Mouse (Mus musculus) forebrain, embryonic 12.5 days (tissue): ENCODE data around the gene Thrb. TPM values are rescaled to one million over a fixed set of nuclear protein-coding genes. Genes with fewer than 3 reads are reported as not detected.

ENCODE experiments used
- ATAC-seq: fragments of 200-750 bp; cut with Nextera tagmentation; 2 replicates; pipeline ENCODE4 v1.8.0; 2017; ENCODE audit warnings: moderate TSS enrichment; ENCODE audit not compliant: low FRiP score
- H3K27ac ChIP-seq: fragments of 300-500 bp; sonication (generic); 2 replicates; pipeline ENCODE4 v1.5.1; 2016; ENCODE audit warnings: mild to moderate bottlenecking
- H3K27me3 ChIP-seq: fragments of 300-500 bp; sonication (generic); 2 replicates; pipeline ENCODE4 v1.6.1; 2016; ENCODE audit warnings: mild to moderate bottlenecking
- H3K36me3 ChIP-seq: fragments of 300-500 bp; sonication (generic); replicated peaks from 2 replicates; pipeline ENCODE4 v1.6.1; 2016; ENCODE audit warnings: mild to moderate bottlenecking
- H3K4me1 ChIP-seq: fragments of 300-500 bp; sonication (generic); 2 replicates; pipeline ENCODE4 v1.6.1; 2016
- H3K4me2 ChIP-seq: fragments of 300-500 bp; sonication (generic); 2 replicates; pipeline ENCODE4 v1.6.1; 2016; ENCODE audit warnings: mild to moderate bottlenecking, moderate library complexity
- H3K4me3 ChIP-seq: fragments of 300-500 bp; sonication (generic); replicated peaks from 2 replicates; pipeline ENCODE4 v1.5.1; 2016; ENCODE audit warnings: mild to moderate bottlenecking
- H3K9ac ChIP-seq: fragments of 300-500 bp; sonication (generic); 2 replicates; pipeline ENCODE4 v1.6.1; 2016; ENCODE audit warnings: mild to moderate bottlenecking
- H3K9me3 ChIP-seq: fragments of 300-500 bp; sonication (generic); 2 replicates; pipeline ENCODE4 v1.6.1; 2016
- WGBS: fragments of 180-500 bp; shearing (Covaris S2); methylation state at CpG from one replicate; pipeline ENCODE4 v1.1.7; 2016; 5-methylcytosine and 5-hydroxymethylcytosine counted together
- polyA plus RNA-seq: library from polyadenylated mRNA; unstranded; fragments of >200 nt; fragmentation: Nextera tagmentation; extraction: Ambion mirVana; gene quantifications from 2 replicates; pipeline ENCODE4 v1.2.1, GENCODE M21; 2016

Gene Thrb
- polyA plus RNA-seq, 1 experiment from 2014 or later: 1.3 TPM

DNA sequence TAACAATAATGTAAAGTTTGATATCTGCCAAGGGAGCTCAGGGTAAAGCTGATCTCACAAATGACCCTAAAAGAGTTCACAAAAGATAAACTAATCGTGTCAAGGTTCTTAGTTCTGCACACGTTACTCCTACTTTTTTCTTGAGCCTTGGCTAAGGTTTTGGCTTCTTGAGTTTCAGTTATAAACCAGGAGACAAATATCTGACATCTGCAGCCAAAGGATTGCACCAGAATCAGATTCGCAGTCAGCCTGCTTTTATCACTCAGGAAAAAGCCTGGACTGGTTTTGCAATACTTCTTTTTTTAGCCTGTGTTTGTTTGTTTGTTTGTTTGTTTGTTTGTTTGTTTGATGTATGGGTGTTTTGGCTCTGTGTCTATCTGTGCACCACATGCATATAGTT, 64.5 kb downstream of the Thrb start:
- H3K4me1 ChIP-seq: no peaks in the 10 kb centered on the region; the same call in 1 of the 2 replicates
- H3K9me3 ChIP-seq: no peaks in the 10 kb centered on the region
- no peak overlapping the region for H3K27ac ChIP-seq
- H3K36me3 ChIP-seq: no peaks in the 10 kb centered on the region
- H3K4me2 ChIP-seq: no peak overlapping the region
- H3K9ac ChIP-seq: no peak overlapping the region
- ATAC-seq: no peak
- H3K4me3 ChIP-seq: no peak overlapping the region
- 81% methylated on average over 3 of the region's 3 CpGs for WGBS
- H3K27me3 ChIP-seq: no peaks in the 10 kb centered on the region

DNA sequence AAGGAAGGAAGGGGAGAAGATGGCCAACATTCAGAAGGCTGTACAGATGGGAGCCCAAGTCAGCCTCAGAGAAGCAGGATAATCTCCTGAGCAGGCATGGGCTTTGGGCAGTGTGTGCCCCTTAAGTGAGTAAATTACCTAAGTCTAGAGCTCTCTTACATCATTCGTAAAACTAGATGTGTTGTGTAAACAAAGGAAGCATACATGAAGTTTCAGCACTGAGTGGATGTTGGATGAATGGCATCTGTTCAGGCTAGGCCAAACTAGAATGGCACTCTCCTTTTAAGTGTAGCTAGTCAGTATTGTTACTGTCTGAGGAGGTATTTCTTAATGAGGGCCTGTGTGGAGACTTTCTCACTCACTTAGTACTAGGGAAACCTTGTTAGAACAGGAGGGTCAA, 66.8 kb downstream of the Thrb start:
- Histone ChIP-seq H3K9me3 (no peaks in the 10 kb centered on the region), H3K4me3 (no peak overlapping the region), H3K9ac (no peak overlapping the region), H3K4me1 (peaks cover 7% of the 10 kb centered on the region), H3K27ac (no peak overlapping the region), H3K4me2 (no peak overlapping the region), H3K27me3 (no peaks in the 10 kb centered on the region), H3K36me3 (no peaks in the 10 kb centered on the region)
- WGBS: 67% methylated on average over 1 of the region's 1 CpGs
- no peak for ATAC-seq

DNA sequence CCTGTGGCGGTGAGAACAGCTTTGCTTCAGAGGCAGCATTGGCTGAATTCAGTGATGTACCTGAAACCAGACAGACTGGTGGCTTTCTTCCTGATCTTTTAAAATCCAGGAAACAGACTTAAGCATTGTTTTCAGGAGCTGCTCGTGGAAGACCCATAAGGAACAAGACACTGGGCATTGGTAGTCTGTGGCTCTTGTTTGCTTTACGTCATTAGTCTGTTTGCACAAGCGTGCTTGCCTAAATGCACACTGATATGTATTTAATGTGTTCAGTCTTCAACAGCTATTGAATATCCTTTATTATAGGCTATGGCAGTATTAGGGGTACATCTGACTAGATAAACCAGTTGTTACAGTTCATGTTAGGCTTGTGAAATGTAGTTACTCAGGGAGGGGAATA, 67.8 kb downstream of the Thrb start:
- Histone ChIP-seq H3K4me2 (no peak overlapping the region), H3K9ac (no peak overlapping the region), H3K4me3 (no peak overlapping the region), H3K4me1 (peaks cover 7% of the 10 kb centered on the region), H3K36me3 (no peaks in the 10 kb centered on the region), H3K9me3 (no peaks in the 10 kb centered on the region), H3K27ac (no peak overlapping the region), H3K27me3 (no peaks in the 10 kb centered on the region)
- WGBS: 88% methylated on average over 4 of the region's 4 CpGs
- no peak for ATAC-seq

DNA sequence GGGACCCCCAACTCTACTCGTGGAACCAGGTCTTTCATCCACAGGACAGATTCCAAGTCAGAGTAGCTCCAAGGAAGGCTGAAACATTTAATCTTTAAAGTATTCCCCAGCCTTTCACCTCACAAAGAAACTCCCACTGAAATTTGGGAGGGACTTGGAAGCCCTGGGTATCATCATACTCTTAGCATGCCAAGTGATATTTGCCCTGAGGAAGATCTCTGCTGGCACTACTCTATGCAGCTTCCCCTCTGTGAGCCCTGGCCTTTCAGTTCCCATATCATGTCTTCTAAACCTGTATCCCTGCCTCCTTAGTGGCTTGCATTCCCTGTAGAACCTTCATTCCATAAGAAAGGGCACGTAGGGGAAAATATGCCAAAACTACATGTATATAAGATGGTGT, 68.8 kb downstream of the Thrb start:
- H3K4me2 ChIP-seq: no peak overlapping the region
- H3K27ac ChIP-seq: no peak overlapping the region
- H3K4me3 ChIP-seq: no peak overlapping the region
- WGBS: 84% methylated on average over 2 of the region's 2 CpGs
- no peak for ATAC-seq
- no peak overlapping the region for H3K9ac ChIP-seq
- H3K9me3 ChIP-seq: no peaks in the 10 kb centered on the region
- no peaks in the 10 kb centered on the region for H3K27me3 ChIP-seq
- no peaks in the 10 kb centered on the region for H3K36me3 ChIP-seq
- H3K4me1 ChIP-seq: peaks cover 10% of the 10 kb centered on the region

DNA sequence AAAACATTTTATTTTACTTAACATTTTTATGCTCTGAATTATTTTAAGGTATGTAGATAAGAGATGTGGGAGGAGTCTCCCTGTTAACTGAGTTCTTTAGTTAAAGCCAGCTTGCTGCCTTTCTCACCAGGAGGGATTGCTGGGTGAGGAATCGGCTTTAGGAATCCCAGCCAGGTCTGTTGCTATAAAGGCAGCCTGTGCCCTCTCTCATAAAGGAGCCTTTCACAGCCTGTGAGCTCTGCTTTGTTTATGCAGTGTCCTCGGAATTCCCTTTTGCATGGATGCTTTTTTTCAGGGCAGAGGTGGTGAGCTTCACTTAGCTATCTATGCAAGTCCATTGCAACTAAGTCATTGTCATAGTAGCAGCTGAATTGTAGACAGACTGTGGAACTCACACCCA, 71.0 kb downstream of the Thrb start:
- Histone ChIP-seq H3K4me3 (no peak overlapping the region), H3K27ac (no peak overlapping the region), H3K36me3 (no peaks in the 10 kb centered on the region), H3K4me1 (peaks cover 15% of the 10 kb centered on the region), H3K27me3 (no peaks in the 10 kb centered on the region), H3K9me3 (no peaks in the 10 kb centered on the region), H3K9ac (no peak overlapping the region), H3K4me2 (no peak overlapping the region)
- no peak; the same call in 1 of the 2 replicates for ATAC-seq
- WGBS: 3% methylated on average over 2 of the region's 2 CpGs

DNA sequence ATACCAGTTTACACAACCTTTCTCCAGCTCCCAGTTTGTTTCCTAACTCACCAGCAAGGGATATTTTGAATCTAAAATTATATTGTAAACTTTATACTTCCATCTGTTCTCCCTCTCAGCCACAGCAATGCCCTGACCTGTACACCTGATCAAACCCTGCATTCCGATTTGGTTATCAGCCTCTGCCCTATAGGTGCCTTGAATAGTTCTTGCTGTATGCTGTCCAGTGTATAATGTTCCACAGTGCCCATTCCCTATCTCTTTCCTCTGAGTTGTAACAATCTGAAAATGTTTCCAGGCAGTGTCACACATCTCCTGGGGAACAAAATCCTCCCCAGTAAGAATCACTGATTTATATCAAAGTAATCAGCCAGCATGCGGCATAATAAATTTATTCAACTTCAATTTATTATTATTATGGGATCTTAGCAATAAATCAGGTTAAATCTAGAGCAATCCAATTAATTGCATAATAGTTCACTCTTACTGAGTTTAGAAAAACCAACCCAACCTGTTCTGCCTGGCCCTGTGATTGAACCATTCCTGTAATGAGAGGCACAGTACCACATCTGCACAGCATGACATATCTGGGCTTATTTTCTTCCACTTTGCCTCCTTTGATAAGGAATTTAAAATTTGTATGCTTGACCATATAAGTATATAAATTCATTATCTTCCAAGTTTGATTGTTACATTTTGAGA, 73.2 kb downstream of the Thrb start:
- 86% methylated on average over 2 of the region's 2 CpGs for WGBS
- H3K4me1 ChIP-seq: peaks cover 15% of the 10 kb centered on the region
- H3K27ac ChIP-seq: no peak overlapping the region
- no peak overlapping the region for H3K4me3 ChIP-seq
- no peaks in the 10 kb centered on the region for H3K36me3 ChIP-seq
- no peak for ATAC-seq
- no peak overlapping the region for H3K9ac ChIP-seq
- H3K27me3 ChIP-seq: no peaks in the 10 kb centered on the region
- no peaks in the 10 kb centered on the region for H3K9me3 ChIP-seq
- no peak overlapping the region for H3K4me2 ChIP-seq

DNA sequence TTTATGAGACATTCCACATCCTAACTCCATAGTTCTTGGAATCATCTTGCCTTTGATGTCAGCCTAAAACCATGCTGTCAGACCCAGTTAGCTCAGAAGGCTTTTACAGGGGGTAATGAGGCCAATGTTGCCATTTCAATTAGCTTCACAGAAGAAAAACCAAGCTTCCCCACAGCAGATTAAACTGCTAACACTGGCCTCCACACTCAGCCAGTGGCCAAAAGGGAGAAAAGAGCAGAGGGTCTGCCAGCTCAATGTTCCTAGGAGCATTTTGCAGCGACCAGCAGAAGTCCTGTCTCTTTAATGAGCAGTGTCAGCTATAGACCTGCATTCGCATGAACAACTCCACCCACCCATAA, 73.7 kb downstream of the Thrb start:
- Histone ChIP-seq H3K4me3 (no peak overlapping the region), H3K9me3 (no peaks in the 10 kb centered on the region), H3K4me1 (peaks cover 15% of the 10 kb centered on the region), H3K4me2 (no peak overlapping the region), H3K27ac (no peak overlapping the region), H3K36me3 (no peaks in the 10 kb centered on the region), H3K27me3 (no peaks in the 10 kb centered on the region), H3K9ac (no peak overlapping the region)
- WGBS: 32% methylated on average over 2 of the region's 2 CpGs
- ATAC-seq: no peak

DNA sequence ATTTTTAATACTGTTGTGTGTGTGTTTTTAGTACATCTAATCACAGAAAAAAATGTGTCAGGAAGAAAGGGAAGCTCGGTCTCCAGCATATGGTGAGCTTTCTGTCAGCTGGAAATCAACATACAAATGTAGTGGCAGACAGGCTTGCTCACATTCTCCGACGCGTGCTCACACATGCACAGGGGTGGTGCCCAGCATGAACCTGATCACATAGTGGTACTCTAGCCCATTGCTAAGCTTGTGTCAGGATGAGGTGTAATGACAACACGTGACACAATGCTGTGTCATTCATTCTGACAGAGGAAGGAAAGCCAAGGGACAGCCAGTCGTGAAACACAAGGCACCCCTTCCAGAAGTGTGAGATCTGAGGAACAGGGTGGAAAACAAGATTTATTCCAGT, 75.4 kb downstream of the Thrb start:
- ATAC-seq: no peak
- 86% methylated on average over 6 of the region's 6 CpGs for WGBS

DNA sequence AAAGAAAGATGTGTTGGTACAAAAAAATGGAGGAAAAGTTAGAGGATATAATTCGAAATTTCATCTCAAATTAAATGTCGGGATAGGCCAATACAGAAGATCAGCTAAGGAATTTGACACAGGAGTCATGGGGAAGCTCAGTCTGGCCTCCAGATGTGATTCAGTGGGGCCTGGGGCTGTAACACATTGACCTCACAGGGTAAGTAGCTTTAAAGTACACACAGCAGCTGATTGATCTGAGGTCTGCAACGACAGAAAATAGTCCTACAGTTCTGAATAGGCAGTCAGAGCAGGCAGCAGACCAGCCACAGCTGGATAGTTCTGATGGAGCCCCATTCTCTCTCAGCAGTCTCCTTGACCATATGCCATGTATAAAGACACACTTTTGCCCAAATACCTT, 80.8 kb downstream of the Thrb start:
- H3K9ac ChIP-seq: no peak overlapping the region
- H3K27ac ChIP-seq: no peak overlapping the region
- no peaks in the 10 kb centered on the region for H3K9me3 ChIP-seq
- no peaks in the 10 kb centered on the region for H3K36me3 ChIP-seq
- ATAC-seq: no peak
- no peaks in the 10 kb centered on the region for H3K4me1 ChIP-seq
- H3K27me3 ChIP-seq: no peaks in the 10 kb centered on the region
- WGBS: 46% methylated on average over 3 of the region's 3 CpGs
- H3K4me2 ChIP-seq: no peak overlapping the region
- H3K4me3 ChIP-seq: no peak overlapping the region

More for the DNA sequence above, 75.4 kb downstream of the Thrb start:
- Histone ChIP-seq H3K4me1 (peaks cover 15% of the 10 kb centered on the region), H3K27ac (no peak overlapping the region), H3K9me3 (no peaks in the 10 kb centered on the region), H3K36me3 (no peaks in the 10 kb centered on the region), H3K4me3 (no peak overlapping the region), H3K9ac (no peak overlapping the region), H3K4me2 (no peak overlapping the region), H3K27me3 (no peaks in the 10 kb centered on the region)

DNA sequence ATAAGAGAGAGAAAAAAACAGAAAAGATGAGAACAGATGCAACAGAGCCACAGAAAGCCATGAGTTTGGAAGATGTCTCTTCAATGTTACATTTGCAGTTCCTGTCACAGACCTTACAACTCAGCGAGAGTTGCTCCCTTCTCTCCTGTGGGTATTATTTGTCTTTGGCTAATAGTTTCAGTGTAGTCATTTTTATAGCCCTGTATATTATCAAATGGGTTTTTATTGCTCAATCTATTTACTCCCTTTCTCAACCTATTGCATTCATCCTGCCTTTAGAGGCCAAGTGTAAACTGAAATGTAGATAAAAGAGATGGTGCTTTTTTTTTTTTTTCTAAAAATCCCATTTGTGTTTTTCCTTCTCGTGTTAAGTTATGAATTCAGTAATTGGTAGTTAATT, 82.2 kb downstream of the Thrb start:
- H3K9ac ChIP-seq: no peak overlapping the region
- H3K36me3 ChIP-seq: no peaks in the 10 kb centered on the region
- no peaks in the 10 kb centered on the region for H3K4me1 ChIP-seq
- no peaks in the 10 kb centered on the region for H3K27me3 ChIP-seq
- H3K4me3 ChIP-seq: no peak overlapping the region
- no peak overlapping the region for H3K4me2 ChIP-seq
- H3K27ac ChIP-seq: no peak overlapping the region
- WGBS: 76% methylated on average over 2 of the region's 2 CpGs
- no peaks in the 10 kb centered on the region for H3K9me3 ChIP-seq
- ATAC-seq: no peak

DNA sequence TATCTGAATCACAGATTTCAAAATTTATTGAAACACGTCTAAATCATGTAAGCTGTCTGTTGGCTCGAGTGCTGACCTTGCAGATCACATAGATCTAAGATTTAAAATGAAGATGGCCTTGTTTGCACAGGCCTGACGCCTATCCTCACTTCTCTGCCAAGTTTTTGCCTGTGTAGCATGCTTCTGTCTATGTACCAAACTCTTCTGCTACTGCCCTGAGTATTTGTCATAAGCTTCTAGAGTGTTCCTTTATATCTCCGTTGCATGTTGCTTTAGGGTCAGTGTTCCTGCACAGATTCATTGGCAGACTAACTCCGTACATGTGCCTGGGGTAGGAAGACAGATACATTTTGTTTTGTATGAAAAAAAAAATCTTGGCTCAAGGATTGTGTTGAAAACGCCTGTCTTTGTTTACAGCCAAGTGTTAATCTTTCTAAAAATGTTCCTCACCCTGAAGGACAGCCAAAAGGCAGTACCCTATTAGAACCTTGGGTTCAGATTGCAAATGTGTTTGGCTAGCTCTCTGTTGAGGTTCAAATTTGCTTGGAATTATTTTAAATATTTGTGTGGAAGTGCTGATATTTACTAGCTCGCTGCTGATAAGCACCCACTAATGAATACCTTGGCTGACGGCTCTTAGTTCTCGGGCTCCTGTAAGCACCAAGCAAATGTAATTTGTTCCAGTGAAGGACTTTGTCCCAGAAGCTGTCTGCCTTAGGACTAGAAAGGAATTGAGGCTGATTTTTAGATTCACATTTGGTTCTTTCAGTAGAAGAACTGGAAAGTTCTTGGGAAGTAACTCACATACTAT, 83.0 kb downstream of the Thrb start:
- WGBS: 78% methylated on average over 9 of the region's 9 CpGs
- Histone ChIP-seq H3K27me3 (no peaks in the 10 kb centered on the region), H3K9ac (no peak overlapping the region), H3K4me2 (no peak overlapping the region), H3K9me3 (no peaks in the 10 kb centered on the region), H3K36me3 (no peaks in the 10 kb centered on the region), H3K4me3 (no peak overlapping the region), H3K4me1 (no peaks in the 10 kb centered on the region), H3K27ac (no peak overlapping the region)
- ATAC-seq: no peak

DNA sequence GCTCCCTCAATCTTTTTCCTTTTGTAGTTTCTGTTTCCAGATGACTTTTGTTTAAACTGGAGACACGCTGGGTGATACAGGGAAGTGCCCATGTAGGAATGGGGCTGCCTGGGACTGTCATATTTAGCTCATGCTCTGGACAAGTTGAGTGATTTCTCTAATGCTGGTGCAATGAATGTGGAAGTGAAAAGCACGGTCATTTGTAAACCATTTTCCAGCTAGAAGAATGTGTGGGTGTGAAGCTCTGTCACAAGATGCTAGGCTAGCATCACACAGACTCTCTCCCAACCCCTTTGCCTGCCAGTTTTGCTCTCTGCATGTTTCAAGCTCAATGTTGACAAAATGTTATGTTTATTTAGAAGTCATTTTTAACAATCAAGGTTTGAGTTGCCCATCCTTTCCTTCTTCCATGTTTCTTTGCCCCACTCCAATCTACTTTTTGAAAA, 83.7 kb downstream of the Thrb start:
- no peak overlapping the region for H3K27ac ChIP-seq
- 86% methylated on average over 2 of the region's 2 CpGs for WGBS
- H3K4me3 ChIP-seq: no peak overlapping the region
- H3K9me3 ChIP-seq: no peaks in the 10 kb centered on the region
- no peaks in the 10 kb centered on the region for H3K27me3 ChIP-seq
- no peak overlapping the region for H3K4me2 ChIP-seq
- H3K9ac ChIP-seq: no peak overlapping the region
- ATAC-seq: no peak
- peaks cover 2% of the 10 kb centered on the region for H3K4me1 ChIP-seq
- H3K36me3 ChIP-seq: no peaks in the 10 kb centered on the region

DNA sequence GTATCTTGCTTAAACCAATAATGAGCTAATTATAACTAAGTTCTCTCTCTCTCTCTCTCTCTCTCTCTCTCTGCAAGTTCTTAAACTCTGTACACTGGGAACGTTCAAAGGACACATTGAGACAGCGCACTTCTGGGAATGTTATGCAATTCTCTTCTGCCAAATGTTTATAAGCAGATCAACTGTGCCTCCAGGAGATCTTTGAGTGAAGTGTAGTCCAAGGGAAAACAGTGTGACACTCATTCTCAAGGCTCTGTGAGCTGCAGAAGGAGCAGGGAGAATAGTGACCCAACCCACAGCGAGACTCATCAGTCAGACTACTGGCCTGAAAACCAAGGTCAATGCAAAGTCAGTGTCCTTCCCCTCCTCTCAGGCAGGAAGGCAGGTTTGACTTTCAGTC, 87.9 kb downstream of the Thrb start:
- Histone ChIP-seq H3K27ac (no peak overlapping the region), H3K9me3 (no peaks in the 10 kb centered on the region), H3K36me3 (no peaks in the 10 kb centered on the region), H3K4me2 (no peak overlapping the region), H3K4me1 (peaks cover 8% of the 10 kb centered on the region), H3K9ac (no peak overlapping the region), H3K27me3 (no peaks in the 10 kb centered on the region), H3K4me3 (no peak overlapping the region)
- no peak for ATAC-seq
- WGBS: 73% methylated on average over 3 of the region's 3 CpGs
